Comparison of ENCODE assay signal across 8 mouse cellular contexts in genomic region chr4:148448853-148449245, GRCm38 (mm10). TPM values are rescaled to one million over a fixed set of nuclear protein-coding genes. Genes with fewer than 3 reads are reported as not detected.
DNase-seq lines count a peak whose midpoint lies in the region; ATAC-seq and TF ChIP-seq lines count a peak whose summit lies in the region.

No protein-coding gene starts in this region.

- no peaks in the 10 kb centered on the region for H3K9me3 ChIP-seq in heart, embryonic 14.5 days (ENCODE audit: control insufficient read depth, low read length)
- no peaks in the 10 kb centered on the region for H3K9me3 ChIP-seq in intestine, embryonic 14.5 days (ENCODE audit: control insufficient read depth, low read length)
- no peaks in the 10 kb centered on the region for H3K9me3 ChIP-seq in liver, postnatal 0 days (ENCODE audit: low read length)
- H3K9me3 ChIP-seq in stomach, embryonic 15.5 days: no peaks in the 10 kb centered on the region

- no peak for TF ChIP-seq CTCF in liver, postnatal 0 days (IDR thresholded peaks at IDR 0.05; ENCODE audit: low read depth)

- DNase-seq in heart, postnatal 10 days: no peak
- peak; percentile 49 for DNase-seq in MN1 (ENCODE audit: low spot score)
- DNase-seq in embryo, embryonic 11 days: peak; percentile 41
- DNase-seq in intestine, embryonic 14.5 days (ENCODE audit: low spot score): no peak
- DNase-seq in liver, postnatal 0 days: peak; percentile 65

- H3K4me1 ChIP-seq in heart, embryonic 14.5 days (ENCODE audit: control insufficient read depth in 2 of 2, insufficient read depth in 2 of 2, low read length in 2 of 2): peaks cover 10 to 14% of the 10 kb centered on the region in 2 experiments
- peaks cover 9% of the 10 kb centered on the region for H3K4me1 ChIP-seq in intestine, embryonic 14.5 days (replicated peaks; ENCODE audit: control insufficient read depth, insufficient read depth, low read length)
- H3K4me1 ChIP-seq in liver, postnatal 0 days (ENCODE audit: insufficient read depth): peaks cover 28% of the 10 kb centered on the region
- peaks cover 15% of the 10 kb centered on the region for H3K4me1 ChIP-seq in stomach, embryonic 15.5 days

- no peak for TF ChIP-seq EP300 in liver, postnatal 0 days (IDR thresholded peaks at IDR 0.05; ENCODE audit: low read depth)

- peak overlapping the region; percentile 69 to 81 for H3K4me3 ChIP-seq in heart, embryonic 14.5 days (ENCODE audit: control insufficient read depth in 1 of 2, insufficient read depth in 1 of 2, low read depth in 1 of 2, low read length in 2 of 2)
- peak overlapping the region; percentile 93 for H3K4me3 ChIP-seq in intestine, embryonic 14.5 days (ENCODE audit: low read depth, low read length)
- H3K4me3 ChIP-seq in liver, postnatal 0 days (ENCODE audit: low read depth, low read length): peak overlapping the region; percentile 92
- H3K4me3 ChIP-seq in stomach, embryonic 15.5 days (replicated peaks): peak overlapping the region; percentile 99

- peak; percentile 23; the same call in 1 of the 2 replicates for ATAC-seq in heart, embryonic 14.5 days (ENCODE audit: insufficient number of reproducible peaks, insufficient read depth, low FRiP score, low read depth)
- ATAC-seq in intestine, embryonic 14.5 days (replicated peaks; ENCODE audit: low FRiP score, low TSS enrichment, low read depth): no peak; the same call in 1 of the 2 replicates
- peak; percentile 33 for ATAC-seq in liver, postnatal 0 days
- no peak for ATAC-seq in stomach, embryonic 15.5 days (ENCODE audit: insufficient read depth, low FRiP score, low read depth)
- ATAC-seq in frontal cortex, adult (ENCODE audit: low TSS enrichment): no peak

- no peaks in the 10 kb centered on the region for H3K27me3 ChIP-seq in heart, embryonic 14.5 days (ENCODE audit: control insufficient read depth, insufficient read depth, low read length)
- H3K27me3 ChIP-seq in intestine, embryonic 14.5 days (replicated peaks; ENCODE audit: control insufficient read depth, insufficient read depth, low read length): no peaks in the 10 kb centered on the region
- H3K27me3 ChIP-seq in liver, postnatal 0 days (ENCODE audit: insufficient read depth, low read length): no peaks in the 10 kb centered on the region
- H3K27me3 ChIP-seq in stomach, embryonic 15.5 days (replicated peaks): no peaks in the 10 kb centered on the region

- H3K4me2 ChIP-seq in heart, embryonic 14.5 days (ENCODE audit: low read length): peak overlapping the region; percentile 70
- H3K4me2 ChIP-seq in intestine, embryonic 14.5 days (ENCODE audit: low read length): peak overlapping the region; percentile 82
- H3K4me2 ChIP-seq in liver, postnatal 0 days (ENCODE audit: low read depth, low read length): peak overlapping the region; percentile 65
- peak overlapping the region; percentile 76 for H3K4me2 ChIP-seq in stomach, embryonic 15.5 days

- peaks cover 20% of the 10 kb centered on the region for H3K36me3 ChIP-seq in heart, embryonic 14.5 days (ENCODE audit: control insufficient read depth, insufficient read depth, low read length)
- peaks cover 18% of the 10 kb centered on the region for H3K36me3 ChIP-seq in intestine, embryonic 14.5 days (ENCODE audit: control insufficient read depth, insufficient read depth, low read length)
- peaks cover 17% of the 10 kb centered on the region for H3K36me3 ChIP-seq in liver, postnatal 0 days (replicated peaks; ENCODE audit: insufficient read depth, low read length)
- peaks cover 13% of the 10 kb centered on the region for H3K36me3 ChIP-seq in stomach, embryonic 15.5 days

- under 1% methylated on average over 15 of the region's 15 CpGs for WGBS in heart, embryonic 14.5 days
- WGBS in intestine, embryonic 14.5 days: 0% methylated on average over 15 of the region's 15 CpGs
- WGBS in liver, postnatal 0 days (ENCODE audit: insufficient replicate concordance): 1% methylated on average over 15 of the region's 15 CpGs
- under 1% methylated on average over 15 of the region's 15 CpGs for WGBS in stomach, embryonic 15.5 days

- intact Hi-C loops in heart, postnatal 10 days (cut with DNase I): no loop called here

- H3K9ac ChIP-seq in heart, embryonic 14.5 days (ENCODE audit: low read length): peak overlapping the region; percentile 88
- peak overlapping the region; percentile 78 for H3K9ac ChIP-seq in intestine, embryonic 14.5 days (ENCODE audit: low read length)
- peak overlapping the region; percentile 93 for H3K9ac ChIP-seq in liver, postnatal 0 days (replicated peaks)
- H3K9ac ChIP-seq in stomach, embryonic 15.5 days: peak overlapping the region; percentile 81

- H3K27ac ChIP-seq in heart, embryonic 14.5 days (replicated peaks in 1 of 2; ENCODE audit: control insufficient read depth in 1 of 2, insufficient read depth in 1 of 2, low read depth in 2 of 2, low read length in 2 of 2): peak overlapping the region; percentile 9 to 56; a peak in 3 of 4 replicates
- H3K27ac ChIP-seq in intestine, embryonic 14.5 days (ENCODE audit: low read depth): no peak overlapping the region; the same call in 1 of the 2 replicates
- H3K27ac ChIP-seq in liver, postnatal 0 days (ENCODE audit: low read depth): peak overlapping the region; percentile 85
- peak overlapping the region; percentile 61 for H3K27ac ChIP-seq in stomach, embryonic 15.5 days

RNA-seq across cellular contexts. Expression of gene Mtor, which starts 0.4 kb away (rescaled TPM):
- 18.4 and 21.2 TPM in 2 replicates for polyA plus RNA-seq in heart, embryonic 14.5 days (2014; fragmentation: Nextera tagmentation; extraction: Ambion mirVana)
- 10 to 100 TPM; 57.5 to 59.4 TPM for total RNA-seq in heart, postnatal 10 days (2021)
- 19.1 and 20.8 TPM in 2 replicates for polyA plus RNA-seq in intestine, embryonic 14.5 days (2014; fragmentation: Nextera tagmentation; extraction: Ambion mirVana)
- 12.3 and 13.0 TPM in 2 replicates for polyA plus RNA-seq in liver, postnatal 0 days (2015; fragmentation: Nextera tagmentation; extraction: Ambion mirVana)
- polyA plus RNA-seq in stomach, embryonic 15.5 days (2015; fragmentation: Nextera tagmentation; extraction: Ambion mirVana): 12.3 and 14.4 TPM in 2 replicates

RNA-seq across cellular contexts. Expression of gene Ubiad1, which starts 4.3 kb away (rescaled TPM):
- 14.2 and 15.7 TPM in 2 replicates for polyA plus RNA-seq in heart, embryonic 14.5 days (2014; fragmentation: Nextera tagmentation; extraction: Ambion mirVana)
- 10 to 100 TPM; 22.7 TPM for total RNA-seq in heart, postnatal 10 days (2021)
- polyA plus RNA-seq in intestine, embryonic 14.5 days (2014; fragmentation: Nextera tagmentation; extraction: Ambion mirVana): 17.1 and 18.8 TPM in 2 replicates
- 10.2 and 10.5 TPM in 2 replicates for polyA plus RNA-seq in liver, postnatal 0 days (2015; fragmentation: Nextera tagmentation; extraction: Ambion mirVana)
- 20.5 and 22.0 TPM in 2 replicates for polyA plus RNA-seq in stomach, embryonic 15.5 days (2015; fragmentation: Nextera tagmentation; extraction: Ambion mirVana)

RNA-seq across cellular contexts. Expression of gene Angptl7, which starts 51.4 kb away (rescaled TPM):
- 11.5 and 16.6 TPM in 2 replicates for polyA plus RNA-seq in heart, embryonic 14.5 days (2014; fragmentation: Nextera tagmentation; extraction: Ambion mirVana)
- total RNA-seq in heart, postnatal 10 days (2021): 1 to 10 TPM; 3.3 to 4.8 TPM
- polyA plus RNA-seq in intestine, embryonic 14.5 days (2014; fragmentation: Nextera tagmentation; extraction: Ambion mirVana): 0.28 and 0.35 TPM in 2 replicates
- polyA plus RNA-seq in liver, postnatal 0 days (2015; fragmentation: Nextera tagmentation; extraction: Ambion mirVana): 1.3 TPM in 2 replicates
- 4.9 and 5.9 TPM in 2 replicates for polyA plus RNA-seq in stomach, embryonic 15.5 days (2015; fragmentation: Nextera tagmentation; extraction: Ambion mirVana)

Comparison
In these comparisons a context has a peak if more than half of its experiments do, and no peak if none do; other contexts are left out.
1. ATAC-seq: peak in heart, embryonic 14.5 days (single experiment) and liver, postnatal 0 days (single experiment); none in intestine, embryonic 14.5 days (single experiment), stomach, embryonic 15.5 days (single experiment) and frontal cortex, adult (single experiment).
2. DNase-seq: peak in MN1 (single experiment), embryo, embryonic 11 days (single experiment) and liver, postnatal 0 days (single experiment); none in heart, postnatal 10 days (0 of 2) and intestine, embryonic 14.5 days (single experiment).
3. Peak in every context shown above with its lines, with median percentiles within 50 percentile points of each other: H3K4me2 ChIP-seq, H3K4me3 ChIP-seq and H3K9ac ChIP-seq.